Mouse (Mus musculus): ENCODE results near the gene Abcc12. TPM values are rescaled to one million over a fixed set of nuclear protein-coding genes. Genes with fewer than 3 reads are reported as not detected.

Gene Abcc12
- polyA plus RNA-seq, 1 experiment = 85.5 TPM

DNA sequence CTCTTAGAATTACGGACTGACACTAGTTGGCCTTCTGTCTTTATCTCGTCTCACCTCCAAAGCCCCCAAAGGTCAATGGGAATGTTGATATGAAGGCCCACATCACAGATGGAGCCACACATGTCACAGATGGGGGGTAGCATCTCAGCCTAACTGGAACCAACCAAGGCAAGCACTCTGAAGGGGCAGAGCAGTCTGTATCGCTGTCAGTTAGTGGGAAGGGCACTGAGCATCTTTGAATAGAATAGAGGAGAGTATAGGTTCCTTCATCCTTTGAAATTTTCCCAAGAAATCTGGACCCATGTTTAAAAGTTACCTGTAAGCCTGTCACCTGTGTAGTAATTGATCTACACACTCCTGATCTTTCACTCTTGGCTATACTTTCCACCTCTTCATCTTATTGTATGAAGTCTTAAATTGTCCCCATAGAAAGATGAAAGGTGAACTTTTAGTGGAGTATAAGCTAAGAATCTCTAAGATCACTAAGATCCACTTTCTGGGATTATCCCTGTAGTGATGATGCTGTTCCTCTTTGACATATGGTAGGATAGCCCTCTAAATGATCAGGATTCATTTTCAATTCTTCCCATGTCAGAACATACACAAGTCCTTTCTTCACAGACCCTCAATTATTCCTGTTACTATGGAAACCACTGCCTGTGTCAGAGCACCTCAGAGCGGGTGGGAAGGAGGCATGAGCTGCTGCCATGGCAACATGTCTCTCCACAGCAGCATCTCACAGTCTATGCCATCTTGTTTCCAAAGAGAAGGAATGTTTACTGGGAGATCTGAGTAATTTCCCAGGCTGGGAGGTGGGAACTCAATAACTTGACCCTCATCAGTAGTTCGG is 142.1 kb downstream of the Abcc12 start:
- Histone ChIP-seq H3K36me3 (ENCODE audit: control insufficient read depth, insufficient read depth, low read length) (no peaks in the 10 kb centered on the region), H3K27ac (ENCODE audit: control insufficient read depth, insufficient read depth, low read depth, low read length) (no peak overlapping the region), H3K4me3 (ENCODE audit: control insufficient read depth, low read depth, low read length) (no peak overlapping the region), H3K27me3 (ENCODE audit: control insufficient read depth, insufficient read depth, low read length) (no peaks in the 10 kb centered on the region), H3K4me1 (ENCODE audit: control insufficient read depth, insufficient read depth, low read length) (no peaks in the 10 kb centered on the region)
- no peak for TF ChIP-seq CTCF (IDR thresholded peaks at IDR 0.05; ENCODE audit: control insufficient read depth, insufficient read depth, insufficient replicate concordance, low read depth, low read length)
- no peak for TF ChIP-seq POLR2A (IDR thresholded peaks at IDR 0.05; ENCODE audit: control insufficient read depth, low read depth, low read length)

DNA sequence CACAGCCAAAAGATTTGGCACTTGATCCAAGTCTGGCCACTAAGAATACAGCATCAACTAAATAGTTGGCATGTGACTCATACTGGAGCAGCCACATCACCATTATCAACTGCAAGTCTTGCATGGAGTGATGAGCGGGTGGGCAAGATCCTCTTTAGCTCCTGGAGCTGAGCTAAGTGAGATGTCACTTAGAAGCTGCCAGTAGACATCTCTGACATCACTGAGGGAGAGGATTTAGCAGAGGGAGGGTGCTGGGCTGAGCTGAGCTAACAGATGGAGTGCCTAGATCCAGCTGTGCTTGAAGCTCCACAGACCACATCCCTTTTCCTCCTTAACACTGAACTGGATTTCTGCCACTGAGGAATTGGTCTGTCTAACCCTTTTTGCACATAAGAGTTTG is 143.1 kb downstream of the Abcc12 start:
- Histone ChIP-seq H3K27me3 (ENCODE audit: control insufficient read depth, insufficient read depth, low read length) (no peaks in the 10 kb centered on the region), H3K4me3 (ENCODE audit: control insufficient read depth, low read depth, low read length) (no peak overlapping the region), H3K27ac (ENCODE audit: control insufficient read depth, insufficient read depth, low read depth, low read length) (no peak overlapping the region), H3K4me1 (ENCODE audit: control insufficient read depth, insufficient read depth, low read length) (no peaks in the 10 kb centered on the region), H3K36me3 (ENCODE audit: control insufficient read depth, insufficient read depth, low read length) (no peaks in the 10 kb centered on the region)
- TF ChIP-seq POLR2A (IDR thresholded peaks at IDR 0.05; ENCODE audit: control insufficient read depth, low read depth, low read length) = no peak
- no peak for TF ChIP-seq CTCF (IDR thresholded peaks at IDR 0.05; ENCODE audit: control insufficient read depth, insufficient read depth, insufficient replicate concordance, low read depth, low read length)

Other genes with a start within 250 kb of the Abcc12 start
- 19.1 and 20.3 TPM in 2 replicates for gene Lonp2, start 43.4 kb upstream of the Abcc12 start, polyA plus RNA-seq (2012; rRNA removed)
- gene Gm10638, start 165.0 kb upstream of the Abcc12 start, polyA plus RNA-seq (2012; rRNA removed) = 248 and 359 TPM in 2 replicates
- 23.7 and 26.5 TPM in 2 replicates for gene Siah1a, start 165.2 kb upstream of the Abcc12 start, polyA plus RNA-seq (2012; rRNA removed)